ENCODE assay signal across 9 mouse cellular contexts in genomic region chr11:70701984-70702733, GRCm38 (mm10). TPM values are rescaled to one million over a fixed set of nuclear protein-coding genes. Genes with fewer than 3 reads are reported as not detected.
DNase-seq lines count a peak whose midpoint lies in the region; ATAC-seq and TF ChIP-seq lines count a peak whose summit lies in the region.
"Had no signal": no experiment of that assay in that cellular context is flagged by ENCODE, and none has a peak within 500 bp of the region (broad histone marks: within the 10 kb centered on the region; RNA-seq: fewer than 3 reads in every experiment).

No protein-coding gene starts in this region.

- H3K27ac ChIP-seq in cerebellum, adult 2 months (ENCODE audit: insufficient read depth, low read length) = no peak overlapping the region; the same call in 1 of the 2 replicates
- peak overlapping the region; percentile 95 for H3K27ac ChIP-seq in liver, postnatal 0 days (ENCODE audit: low read depth)

- no peaks in the 10 kb centered on the region for H3K27me3 ChIP-seq in cerebellum, adult 2 months (ENCODE audit: control insufficient read depth, insufficient read depth, low read length)
- H3K27me3 ChIP-seq in liver, postnatal 0 days (ENCODE audit: insufficient read depth, low read length) = no peaks in the 10 kb centered on the region

- no peak for TF ChIP-seq CTCF in cerebellum, adult 2 months (IDR thresholded peaks at IDR 0.05; ENCODE audit: borderline replicate concordance, insufficient read depth, low read depth, low read length)
- TF ChIP-seq CTCF in liver, postnatal 0 days (IDR thresholded peaks at IDR 0.05; ENCODE audit: low read depth) = no peak

- intact Hi-C loops in heart, postnatal 36 days (cut with DNase I) = loop anchor here (2.0 kb wide), 1 partner anchor 47 kb away; the partner anchor contains the start of gene Pfn1

- peak overlapping the region; percentile 79 for H3K4me2 ChIP-seq in liver, postnatal 0 days (ENCODE audit: low read depth, low read length)

- no peak for DNase-seq in cerebellum, adult 2 months
- DNase-seq in cerebellum, postnatal 25 days = no peak
- peak; percentile 70 for DNase-seq in brain, adult 2 months (ENCODE audit: low read depth, low spot score)
- DNase-seq in heart, postnatal 36 days = peak; percentile 23 to 43
- no peak for DNase-seq in liver, postnatal 0 days
- DNase-seq in thymus, adult 18-20 months = no peak
- no peak for DNase-seq in thymus, postnatal 0 days (ENCODE audit: low spot score)
- no peak for DNase-seq in B cell, adult 2 months

- peaks cover 35% of the 10 kb centered on the region for H3K36me3 ChIP-seq in liver, postnatal 0 days (replicated peaks; ENCODE audit: insufficient read depth, low read length)

- H3K9ac ChIP-seq in liver, postnatal 0 days (replicated peaks) = peak overlapping the region; percentile 77

- WGBS in cerebellum, adult 2 months = 37% methylated on average over 6 of the region's 6 CpGs
- 73% methylated on average over 6 of the region's 6 CpGs for whole genome bisulfite sequencing in liver, postnatal 0 days (ENCODE audit: insufficient replicate concordance)

- H3K9me3 ChIP-seq in liver, postnatal 0 days (ENCODE audit: low read length) = no peaks in the 10 kb centered on the region

- no peak for ATAC-seq in liver, postnatal 0 days

- peaks cover 10% of the 10 kb centered on the region for H3K4me1 ChIP-seq in cerebellum, adult 2 months (ENCODE audit: control insufficient read depth, insufficient read depth, low read length)
- peaks cover 21% of the 10 kb centered on the region for H3K4me1 ChIP-seq in liver, postnatal 0 days (ENCODE audit: insufficient read depth)

- TF ChIP-seq EP300 in liver, postnatal 0 days (IDR thresholded peaks at IDR 0.05; ENCODE audit: low read depth) = no peak

- H3K4me3 ChIP-seq in cerebellum, adult 2 months (replicated peaks; ENCODE audit: insufficient read depth, low read depth, low read length) = peak overlapping the region; percentile 7
- peak overlapping the region; percentile 73 for H3K4me3 ChIP-seq in liver, postnatal 0 days (ENCODE audit: low read depth, low read length)

- no peak for TF ChIP-seq POLR2A in cerebellum, adult 2 months (IDR thresholded peaks at IDR 0.05; ENCODE audit: borderline replicate concordance, insufficient read depth, low read length)

RNA-seq across cellular contexts. Expression of gene Kif1c, which starts 1.8 kb away (rescaled TPM):
- polyA plus RNA-seq in cerebellum, adult 2 months (2012; rRNA removed) = 55.9 and 65.6 TPM in 2 replicates
- 100 to 1,000 TPM; 469 to 490 TPM for total RNA-seq in heart, postnatal 36 days (2021)
- 1.8 and 2.2 TPM in 2 replicates for polyA plus RNA-seq in liver, postnatal 0 days (2015; fragmentation: Nextera tagmentation; extraction: Ambion mirVana)
- 1.2 and 1.4 TPM in 2 replicates for polyA plus RNA-seq in thymus, postnatal 0 days (2015; fragmentation: Nextera tagmentation; extraction: Ambion mirVana)

RNA-seq across cellular contexts. Expression of gene Inca1, which starts 2.2 kb away (rescaled TPM):
- 4.0 and 4.6 TPM in 2 replicates for polyA plus RNA-seq in cerebellum, adult 2 months (2012; rRNA removed)
- 1 to 10 TPM; 4.5 to 6.3 TPM for total RNA-seq in heart, postnatal 36 days (2021)
- polyA plus RNA-seq in liver, postnatal 0 days (2015; fragmentation: Nextera tagmentation; extraction: Ambion mirVana) = 8.3 and 10.8 TPM in 2 replicates
- 0.75 and 0.94 TPM in 2 replicates for polyA plus RNA-seq in thymus, postnatal 0 days (2015; fragmentation: Nextera tagmentation; extraction: Ambion mirVana)
- total RNA-seq: hematopoietic stem cell, adult 5-6 weeks had no signal

RNA-seq across cellular contexts. Expression of gene Camta2, which starts 14.3 kb away (rescaled TPM):
- polyA plus RNA-seq in cerebellum, adult 2 months (2012; rRNA removed) = 108 TPM in 2 replicates
- 10 to 100 TPM; 39.2 to 39.6 TPM for total RNA-seq in heart, postnatal 36 days (2021)
- 2.8 and 3.4 TPM in 2 replicates for polyA plus RNA-seq in liver, postnatal 0 days (2015; fragmentation: Nextera tagmentation; extraction: Ambion mirVana)
- 6.2 and 6.9 TPM in 2 replicates for polyA plus RNA-seq in thymus, postnatal 0 days (2015; fragmentation: Nextera tagmentation; extraction: Ambion mirVana)

RNA-seq across cellular contexts. Expression of gene Spag7, which starts 32.9 kb away (rescaled TPM):
- polyA plus RNA-seq in cerebellum, adult 2 months (2012; rRNA removed) = 84.3 and 93.2 TPM in 2 replicates
- total RNA-seq in heart, postnatal 36 days (2021) = 10 to 100 TPM; 95.0 to 98.6 TPM
- 36.6 and 42.1 TPM in 2 replicates for polyA plus RNA-seq in liver, postnatal 0 days (2015; fragmentation: Nextera tagmentation; extraction: Ambion mirVana)
- 63.7 and 85.0 TPM in 2 replicates for polyA plus RNA-seq in thymus, postnatal 0 days (2015; fragmentation: Nextera tagmentation; extraction: Ambion mirVana)

RNA-seq across cellular contexts. Expression of gene Eno3, which starts 45.2 kb away (rescaled TPM):
- 35.0 and 35.9 TPM in 2 replicates for polyA plus RNA-seq in cerebellum, adult 2 months (2012; rRNA removed)
- total RNA-seq in heart, postnatal 36 days (2021) = 1,000 to 10,000 TPM; 1,887 to 1,957 TPM
- 4.0 and 21.3 TPM in 2 replicates for polyA plus RNA-seq in liver, postnatal 0 days (2015; fragmentation: Nextera tagmentation; extraction: Ambion mirVana)
- 13.1 and 14.7 TPM in 2 replicates for polyA plus RNA-seq in thymus, postnatal 0 days (2015; fragmentation: Nextera tagmentation; extraction: Ambion mirVana)

Comparison
In these comparisons a context has a peak if more than half of its experiments do, and no peak if none do; other contexts are left out.
1. DNase-seq: peak in brain, adult 2 months (single experiment) and heart, postnatal 36 days (2 of 2); none in cerebellum, adult 2 months (0 of 2), cerebellum, postnatal 25 days (0 of 2), liver, postnatal 0 days (single experiment), thymus, adult 18-20 months (0 of 2), thymus, postnatal 0 days (single experiment) and B cell, adult 2 months (0 of 2).
2. RNA of gene Kif1c, which starts 1.8 kb away (polyA plus RNA-seq): 55.9 to 65.6 TPM in cerebellum, adult 2 months; 1.8 to 2.2 TPM in liver, postnatal 0 days and 1.2 to 1.4 TPM in thymus, postnatal 0 days; every median in the first group is over 10 times any median in the second.
3. RNA of gene Camta2, which starts 14.3 kb away (polyA plus RNA-seq): 108 TPM in cerebellum, adult 2 months; 6.2 to 6.9 TPM in thymus, postnatal 0 days and 2.8 to 3.4 TPM in liver, postnatal 0 days; every median in the first group is over 10 times any median in the second.